Mouse (Mus musculus) liver, postnatal 0 days (tissue): ENCODE measurements around the gene Atox1.

ENCODE experiments used
- CTCF ChIP-seq: sonication (generic); IDR thresholded peaks from 2 replicates; pipeline ENCODE4 v1.5.1; 2016; ENCODE audit warnings: antibody characterized with exemption, low read depth
- EP300 ChIP-seq: IDR thresholded peaks from 2 replicates; pipeline ENCODE4 v1.6.1; 2016; ENCODE audit warnings: antibody characterized with exemption, low read depth, mild to moderate bottlenecking

DNA sequence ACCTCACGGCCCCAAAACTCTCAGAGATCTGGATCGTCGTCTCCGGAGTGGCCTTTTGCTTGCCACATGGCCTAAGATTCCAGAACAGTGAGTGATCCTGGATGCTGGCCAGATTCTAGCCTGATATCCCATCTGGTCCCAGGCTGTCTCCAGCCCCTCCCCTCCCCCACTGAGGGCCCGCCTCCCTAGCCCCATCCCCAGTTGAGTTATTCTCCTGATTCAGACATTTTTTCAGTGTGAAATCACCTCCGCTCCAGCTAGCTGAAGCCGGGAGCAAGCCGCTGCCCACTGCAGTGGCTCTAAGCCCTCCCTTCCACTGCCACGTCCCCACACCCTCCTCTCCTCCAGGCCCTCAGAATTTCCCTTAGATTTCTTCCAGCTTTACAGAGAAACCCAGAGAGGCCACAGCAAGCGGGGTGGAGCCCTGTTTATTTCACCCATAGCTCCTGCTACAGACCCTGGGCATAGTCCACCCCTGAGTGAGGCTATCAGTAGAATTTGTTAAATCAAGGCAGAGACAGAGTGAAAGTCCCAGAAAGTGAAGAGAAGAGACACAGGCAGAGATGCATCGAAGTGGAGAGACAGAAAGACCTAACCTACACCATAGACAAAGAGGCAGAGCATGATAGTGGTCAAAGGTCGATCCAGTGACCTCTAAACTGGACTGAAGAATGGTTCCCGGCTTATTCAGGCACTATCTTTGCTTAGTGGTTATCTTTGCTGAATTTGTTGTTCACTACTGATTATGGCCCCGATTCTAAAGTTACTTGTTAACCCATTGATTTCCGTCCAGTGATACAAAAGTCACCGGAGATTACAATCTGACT is 32.6 kb downstream of the Atox1 start:
- TF ChIP-seq CTCF (no peak), EP300 (no peak)
